Mouse (Mus musculus) cerebellum, postnatal 25 days (tissue): ENCODE data around the gene Nsfl1c.

Experiments used
- DNase-seq, 2 experiments: peaks; one replicate each; pipeline ENCODE4 v3.0.0; 2021; ENCODE audit warnings: mixed read lengths in 2 of 2

Gene Nsfl1c

DNA sequence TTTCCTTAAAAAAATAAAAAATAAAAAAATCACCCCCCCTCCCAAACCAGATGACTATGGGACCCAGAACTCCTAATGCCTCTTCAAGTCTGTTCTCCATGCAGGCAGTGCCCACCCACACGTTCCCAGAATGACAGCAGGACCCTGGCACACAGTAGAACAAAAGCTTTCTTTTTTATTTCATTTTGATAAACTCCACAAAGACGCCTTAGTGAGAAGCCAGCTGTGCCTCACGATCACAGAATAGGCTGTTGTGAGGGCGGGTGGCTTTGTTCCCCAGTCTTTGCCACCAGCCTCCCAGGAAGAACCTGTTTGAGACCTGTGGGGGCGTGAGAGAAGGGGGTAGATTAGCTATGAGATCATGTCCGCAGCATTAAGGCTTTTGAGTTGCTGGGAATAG, 50.7 kb downstream of the Nsfl1c start:
- no peak for DNase-seq

DNA sequence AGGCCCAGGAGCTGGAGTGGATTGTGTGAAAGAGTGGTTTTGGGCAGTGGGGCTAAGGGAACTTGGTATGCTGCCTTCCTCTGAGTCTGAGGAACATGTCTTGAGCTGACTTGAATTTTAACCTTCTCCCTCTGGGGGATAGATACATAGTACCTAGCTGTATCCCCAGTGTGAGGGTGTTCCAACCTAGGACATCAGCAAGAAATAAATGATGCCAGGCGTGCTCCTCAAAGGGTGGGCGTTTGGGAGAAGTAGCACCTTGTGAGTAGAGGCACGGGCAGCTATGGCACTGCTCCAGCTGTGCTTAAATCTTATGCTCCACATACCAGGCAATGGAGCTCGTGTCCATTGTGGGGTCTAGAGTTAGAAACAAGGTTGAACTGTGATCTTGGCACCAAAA, 52.6 kb downstream of the Nsfl1c start:
- DNase-seq, result no peak

DNA sequence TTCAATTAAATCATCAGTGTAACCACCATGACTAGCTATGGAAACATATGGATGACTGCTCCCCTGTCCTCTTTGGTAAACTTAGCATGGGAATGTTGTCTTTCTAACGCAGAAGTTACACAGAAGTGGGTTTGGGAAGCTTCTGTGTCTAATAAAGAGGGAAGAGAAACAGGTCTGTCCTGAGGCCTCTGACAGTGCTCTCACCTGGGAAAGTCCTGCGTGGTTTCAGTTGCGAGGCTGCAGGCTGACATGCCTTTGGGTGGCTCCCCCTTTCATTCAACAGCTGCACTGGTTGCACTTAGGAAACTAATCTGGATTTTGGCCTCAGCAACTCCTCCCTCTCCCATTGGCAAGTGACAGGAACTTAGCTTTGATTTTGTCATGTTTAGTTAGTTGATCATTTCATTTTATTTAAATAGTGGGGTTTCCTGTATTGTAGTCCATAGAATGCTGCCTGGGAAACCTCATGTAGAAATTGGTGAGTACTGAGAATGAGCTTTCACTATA, 55.7 kb downstream of the Nsfl1c start:
- no peak for DNase-seq
